15 mouse cellular contexts compared by ENCODE assay signal in the genomic region with DNA sequence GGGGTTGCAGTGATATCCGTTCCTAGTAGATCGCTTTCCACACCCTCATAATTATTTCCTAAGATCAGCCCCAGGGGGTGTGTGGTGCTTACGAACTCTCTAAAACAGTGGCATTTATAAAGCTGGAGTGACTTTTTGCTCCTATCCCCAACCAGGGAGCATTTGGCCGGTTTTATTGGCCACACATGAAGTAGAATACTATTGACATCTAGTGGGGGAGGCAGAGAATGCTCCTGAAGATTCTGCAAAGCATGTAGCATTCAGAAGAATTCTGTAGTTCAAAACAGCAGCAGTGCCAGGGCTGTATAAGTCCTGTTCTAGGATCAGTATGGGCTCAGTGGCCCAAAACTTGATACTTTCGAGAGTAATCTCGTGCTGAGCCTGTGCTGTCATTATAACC.
DNase-seq lines count a peak whose midpoint lies in the region; ATAC-seq and TF ChIP-seq lines count a peak whose summit lies in the region.
"Had no signal": no experiment of that assay in that cellular context is flagged by ENCODE, and none has a peak within 500 bp of the region (broad histone marks: within the 10 kb centered on the region; RNA-seq: fewer than 3 reads in every experiment).

No protein-coding gene starts in this region.

- no peak overlapping the region for H3K9ac ChIP-seq in embryonic facial prominence, embryonic 11.5 days (replicated peaks; ENCODE audit: low read length)
- H3K9ac ChIP-seq: forebrain, embryonic 12.5 days; liver, embryonic 13.5 days had no signal

- peak; percentile 37 for TF ChIP-seq CTCF in left cerebral cortex, adult 2 months (IDR thresholded peaks at IDR 0.05)

- H3K36me3 ChIP-seq in embryonic facial prominence, embryonic 11.5 days (replicated peaks; ENCODE audit: control insufficient read depth, insufficient read depth, low read depth, low read length): no peaks in the 10 kb centered on the region
- H3K36me3 ChIP-seq in embryonic facial prominence, embryonic 10.5 days (replicated peaks): no peaks in the 10 kb centered on the region
- H3K36me3 ChIP-seq: forebrain, embryonic 12.5 days; hindbrain, embryonic 10.5 days; liver, embryonic 13.5 days had no signal

- H3K9me3 ChIP-seq in embryonic facial prominence, embryonic 11.5 days (replicated peaks; ENCODE audit: control insufficient read depth, low read length): no peaks in the 10 kb centered on the region
- no peaks in the 10 kb centered on the region for H3K9me3 ChIP-seq in embryonic facial prominence, embryonic 10.5 days
- H3K9me3 ChIP-seq: forebrain, embryonic 12.5 days; hindbrain, embryonic 10.5 days; liver, embryonic 13.5 days had no signal

- H3K4me2 ChIP-seq in embryonic facial prominence, embryonic 11.5 days (ENCODE audit: low read depth, low read length): no peak overlapping the region
- H3K4me2 ChIP-seq: forebrain, embryonic 12.5 days; liver, embryonic 13.5 days had no signal

- H3K4me3 ChIP-seq in embryonic facial prominence, embryonic 11.5 days (ENCODE audit: low read depth, low read length): no peak overlapping the region
- no peak overlapping the region for H3K4me3 ChIP-seq in embryonic facial prominence, embryonic 10.5 days
- no peak overlapping the region for H3K4me3 ChIP-seq in left cerebral cortex, adult 2 months
- H3K4me3 ChIP-seq: forebrain, embryonic 12.5 days; hindbrain, embryonic 10.5 days; liver, embryonic 13.5 days had no signal

- intact Hi-C loops in left cerebral cortex, adult 2 months (cut with DNase I): no loop called here
- intact Hi-C loops in left cerebral cortex, postnatal 25 days (cut with DNase I): loop anchor here (10.0 kb wide), 1 partner anchor 572 kb away; a partner anchor contains a TSS

- no peaks in the 10 kb centered on the region for H3K27me3 ChIP-seq in embryonic facial prominence, embryonic 11.5 days (ENCODE audit: control insufficient read depth, insufficient read depth, low read length)
- H3K27me3 ChIP-seq in embryonic facial prominence, embryonic 10.5 days (replicated peaks; ENCODE audit: low read depth, poor library complexity, severe bottlenecking): no peaks in the 10 kb centered on the region
- H3K27me3 ChIP-seq: forebrain, embryonic 12.5 days; liver, embryonic 13.5 days had no signal

- H3K4me1 ChIP-seq in embryonic facial prominence, embryonic 11.5 days (ENCODE audit: control insufficient read depth, insufficient read depth, low read length): no peaks in the 10 kb centered on the region
- H3K4me1 ChIP-seq in embryonic facial prominence, embryonic 10.5 days: no peaks in the 10 kb centered on the region
- H3K4me1 ChIP-seq: forebrain, embryonic 12.5 days; hindbrain, embryonic 10.5 days; liver, embryonic 13.5 days had no signal

- no peak overlapping the region for H3K27ac ChIP-seq in embryonic facial prominence, embryonic 11.5 days (replicated peaks; ENCODE audit: low read depth, low read length)
- no peak overlapping the region for H3K27ac ChIP-seq in embryonic facial prominence, embryonic 10.5 days (replicated peaks)
- no peak overlapping the region for H3K27ac ChIP-seq in left cerebral cortex, adult 2 months
- H3K27ac ChIP-seq: forebrain, embryonic 12.5 days; hindbrain, embryonic 10.5 days; liver, embryonic 13.5 days had no signal

- ATAC-seq in embryonic facial prominence, embryonic 11.5 days (replicated peaks; ENCODE audit: insufficient number of reproducible peaks, low FRiP score, low TSS enrichment, low read depth): no peak

- WGBS in embryonic facial prominence, embryonic 11.5 days: 54% methylated on average over 6 of the region's 6 CpGs
- WGBS in embryonic facial prominence, embryonic 10.5 days: 68% methylated on average over 6 of the region's 6 CpGs

- peak; percentile 20 for DNase-seq in embryonic facial prominence, embryonic 11.5 days (ENCODE audit: low spot score)
- DNase-seq in embryonic facial prominence, embryonic 10.5 days (ENCODE audit: low spot score): no peak
- DNase-seq in left cerebral cortex, adult 2 months (ENCODE audit: extremely low spot score in 1 of 2, low spot score in 2 of 2): no peak
- no peak for DNase-seq in left cerebral cortex, postnatal 25 days (ENCODE audit: low spot score in 2 of 2)
- DNase-seq in 416B (ENCODE audit: low read depth): peak; percentile 11
- DNase-seq in cerebellum, adult 9-10 months: peak; percentile 71
- no peak for DNase-seq in Muller cell, postnatal 12 days (ENCODE audit: inconsistent ontology term)
- no peak for DNase-seq in gastrocnemius, adult 18-20 months (ENCODE audit: low spot score)
- DNase-seq: adrenal gland, postnatal 10 days; gastrocnemius, postnatal 36 days; kidney, adult 9 months; liver, embryonic 13.5 days; thymus, adult 18-20 months had no signal

Comparison
In these comparisons a context has a peak if more than half of its experiments do, and no peak if none do; other contexts are left out.
1. DNase-seq: peak in embryonic facial prominence, embryonic 11.5 days (single experiment), 416B (single experiment) and cerebellum, adult 9-10 months (single experiment); none in embryonic facial prominence, embryonic 10.5 days (single experiment), left cerebral cortex, adult 2 months (0 of 2), left cerebral cortex, postnatal 25 days (0 of 2), Muller cell, postnatal 12 days (single experiment) and gastrocnemius, adult 18-20 months (single experiment).